In the genomic region with DNA sequence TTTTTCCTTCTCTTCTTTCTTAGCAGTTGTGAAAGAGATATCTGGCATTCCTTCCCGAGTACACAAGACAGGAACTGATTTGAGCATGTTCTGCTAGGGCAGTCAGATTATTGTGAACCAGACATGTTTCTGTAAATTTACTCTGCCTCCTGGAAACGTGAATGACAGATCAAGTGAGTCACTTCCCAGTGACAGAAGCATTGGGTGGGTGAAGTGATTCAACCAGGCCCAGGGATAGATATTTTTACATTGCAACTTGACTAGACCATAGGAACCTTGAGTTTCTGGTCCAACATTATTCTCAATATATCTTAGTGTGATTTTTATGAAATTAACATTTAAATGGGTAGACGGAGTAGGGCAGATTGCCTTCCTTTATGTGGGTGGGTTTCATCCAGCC, we compare ENCODE assay signal across 30 mouse cellular contexts.
DNase-seq lines count a peak whose midpoint lies in the region; ATAC-seq lines count a peak whose summit lies in the region.
"Had no signal": no experiment of that assay in that cellular context is flagged by ENCODE, and none has a peak within 500 bp of the region (broad histone marks: within the 10 kb centered on the region; RNA-seq: fewer than 3 reads in every experiment).

No protein-coding gene starts in this region.

- H3K4me1 ChIP-seq in neural tube, embryonic 15.5 days = no peaks in the 10 kb centered on the region
- H3K4me1 ChIP-seq: embryonic facial prominence, embryonic 13.5 days; forebrain, embryonic 12.5 days; heart, embryonic 13.5 days; hindbrain, embryonic 12.5 days; limb, embryonic 10.5 days; liver, embryonic 15.5 days; lung, embryonic 15.5 days; megakaryocyte, embryonic 14.5 days had no signal

- H3K9me3 ChIP-seq in neural tube, embryonic 15.5 days (replicated peaks) = no peaks in the 10 kb centered on the region
- H3K9me3 ChIP-seq: embryonic facial prominence, embryonic 13.5 days; forebrain, embryonic 12.5 days; heart, embryonic 13.5 days; hindbrain, embryonic 12.5 days; limb, embryonic 10.5 days; liver, embryonic 15.5 days; lung, embryonic 15.5 days had no signal

- no peak overlapping the region for H3K4me3 ChIP-seq in neural tube, embryonic 15.5 days (replicated peaks)
- H3K4me3 ChIP-seq: embryonic facial prominence, embryonic 13.5 days; erythroblast, embryonic 14.5 days; forebrain, embryonic 12.5 days; heart, embryonic 13.5 days; hindbrain, embryonic 12.5 days; limb, embryonic 10.5 days; liver, embryonic 15.5 days; lung, embryonic 15.5 days; megakaryocyte, embryonic 14.5 days had no signal

- 82% methylated on average over 3 of the region's 3 CpGs for WGBS in neural tube, embryonic 15.5 days

- intact Hi-C loops in left cerebral cortex, postnatal 36 days (cut with DNase I) = no loop called here

- no peak overlapping the region for H3K9ac ChIP-seq in neural tube, embryonic 15.5 days (replicated peaks)
- H3K9ac ChIP-seq: embryonic facial prominence, embryonic 13.5 days; forebrain, embryonic 12.5 days; heart, embryonic 13.5 days; hindbrain, embryonic 12.5 days; liver, embryonic 15.5 days; lung, embryonic 15.5 days had no signal

- no peak overlapping the region for H3K4me2 ChIP-seq in neural tube, embryonic 15.5 days
- H3K4me2 ChIP-seq: embryonic facial prominence, embryonic 13.5 days; forebrain, embryonic 12.5 days; heart, embryonic 13.5 days; hindbrain, embryonic 12.5 days; liver, embryonic 15.5 days; lung, embryonic 15.5 days had no signal

- no peak for ATAC-seq in neural tube, embryonic 15.5 days (ENCODE audit: low FRiP score)
- ATAC-seq: CD4-positive, CD25-positive, alpha-beta regulatory T cell, adult 4 months had no signal

- peak; percentile 50 to 69 for DNase-seq in frontal cortex, adult 2 months (ENCODE audit: extremely low spot score in 1 of 2, low spot score in 1 of 2)
- no peak for DNase-seq in frontal cortex, postnatal 25 days (ENCODE audit: low spot score in 2 of 2)
- peak; percentile 81 for DNase-seq in brain, adult 2 months (ENCODE audit: low read depth, low spot score)
- peak; percentile 22 for DNase-seq in layer of hippocampus, adult 9-10 months (ENCODE audit: low spot score)
- peak; percentile 10 to 12 for DNase-seq in left cerebral cortex, postnatal 36 days (ENCODE audit: low spot score in 2 of 2)
- DNase-seq in cerebellum, postnatal 36 days = no peak
- DNase-seq: cerebellum, adult 11-12 months; cerebellum, postnatal 14 days; embryo, embryonic 11 days; gastrocnemius, postnatal 25 days; heart, adult 18-20 months; heart, postnatal 14 days; kidney, adult 18-20 months; liver; lung, postnatal 36 days; midbrain, embryonic 14.5 days; retina, postnatal 1 day; spleen, adult 18-20 months had no signal

- H3K27ac ChIP-seq in neural tube, embryonic 15.5 days (replicated peaks) = no peak overlapping the region
- H3K27ac ChIP-seq: embryonic facial prominence, embryonic 13.5 days; forebrain, embryonic 12.5 days; heart, embryonic 13.5 days; hindbrain, embryonic 12.5 days; kidney, postnatal 0 days; limb, embryonic 10.5 days; liver, embryonic 15.5 days; lung, embryonic 15.5 days had no signal

- H3K27me3 ChIP-seq in neural tube, embryonic 15.5 days (replicated peaks) = no peaks in the 10 kb centered on the region
- H3K27me3 ChIP-seq: embryonic facial prominence, embryonic 13.5 days; forebrain, embryonic 12.5 days; heart, embryonic 13.5 days; hindbrain, embryonic 12.5 days; liver, embryonic 15.5 days; lung, embryonic 15.5 days; megakaryocyte, embryonic 14.5 days had no signal

- H3K36me3 ChIP-seq in neural tube, embryonic 15.5 days = no peaks in the 10 kb centered on the region
- H3K36me3 ChIP-seq: embryonic facial prominence, embryonic 13.5 days; forebrain, embryonic 12.5 days; heart, embryonic 13.5 days; hindbrain, embryonic 12.5 days; limb, embryonic 10.5 days; liver, embryonic 15.5 days; lung, embryonic 15.5 days had no signal

Comparison
In these comparisons a context has a peak if more than half of its experiments do, and no peak if none do; other contexts are left out.
1. DNase-seq: peak in frontal cortex, adult 2 months (2 of 2), brain, adult 2 months (single experiment), layer of hippocampus, adult 9-10 months (single experiment) and left cerebral cortex, postnatal 36 days (2 of 2); none in frontal cortex, postnatal 25 days (0 of 2) and cerebellum, postnatal 36 days (0 of 2).